In genomic region chr6:82997511-82998102, GRCm38 (mm10) we compare ENCODE assay signal across 9 mouse cellular contexts. TPM values are rescaled to one million over a fixed set of nuclear protein-coding genes. Genes with fewer than 3 reads are reported as not detected.
DNase-seq lines count a peak whose midpoint lies in the region; ATAC-seq and TF ChIP-seq lines count a peak whose summit lies in the region.
"Had no signal": no experiment of that assay in that cellular context is flagged by ENCODE, and none has a peak within 500 bp of the region (broad histone marks: within the 10 kb centered on the region; RNA-seq: fewer than 3 reads in every experiment).

No protein-coding gene starts in this region.

- ATAC-seq in intestine, embryonic 14.5 days (replicated peaks; ENCODE audit: low FRiP score, low TSS enrichment, low read depth) = no peak
- ATAC-seq in intestine, postnatal 0 days = no peak
- ATAC-seq in kidney, embryonic 15.5 days (replicated peaks; ENCODE audit: low FRiP score) = no peak; the same call in 1 of the 2 replicates

- WGBS in intestine, embryonic 14.5 days = 34% methylated on average over 7 of the region's 7 CpGs
- WGBS in intestine, postnatal 0 days = 35% methylated on average over 7 of the region's 7 CpGs
- 23% methylated on average over 7 of the region's 7 CpGs for WGBS in kidney, embryonic 15.5 days

- no peak overlapping the region for H3K9ac ChIP-seq in intestine, embryonic 14.5 days (ENCODE audit: low read length)
- no peak overlapping the region for H3K9ac ChIP-seq in intestine, postnatal 0 days (ENCODE audit: low read depth, low read length)
- H3K9ac ChIP-seq in kidney, embryonic 15.5 days = no peak overlapping the region

- H3K4me2 ChIP-seq in intestine, embryonic 14.5 days (ENCODE audit: low read length) = 0 out of 2 replicates have a peak overlapping the region, but pooled peaks have one; percentile 30
- H3K4me2 ChIP-seq in intestine, postnatal 0 days (replicated peaks; ENCODE audit: low read depth) = no peak overlapping the region
- peak overlapping the region; percentile 46; the same call in 1 of the 2 replicates for H3K4me2 ChIP-seq in kidney, embryonic 15.5 days

- no peaks in the 10 kb centered on the region for H3K9me3 ChIP-seq in intestine, embryonic 14.5 days (ENCODE audit: control insufficient read depth, low read length)
- no peaks in the 10 kb centered on the region for H3K9me3 ChIP-seq in intestine, postnatal 0 days (ENCODE audit: control insufficient read depth)
- H3K9me3 ChIP-seq in kidney, embryonic 15.5 days (replicated peaks) = no peaks in the 10 kb centered on the region
- H3K9me3 ChIP-seq: limb, embryonic 13.5 days had no signal

- H3K36me3 ChIP-seq in intestine, embryonic 14.5 days (ENCODE audit: control insufficient read depth, insufficient read depth, low read length) = no peaks in the 10 kb centered on the region
- no peaks in the 10 kb centered on the region for H3K36me3 ChIP-seq in intestine, postnatal 0 days (ENCODE audit: control insufficient read depth, insufficient read depth)
- H3K36me3 ChIP-seq in kidney, embryonic 15.5 days = no peaks in the 10 kb centered on the region
- H3K36me3 ChIP-seq: limb, embryonic 13.5 days had no signal

- H3K27ac ChIP-seq in intestine, embryonic 14.5 days (ENCODE audit: low read depth) = peak overlapping the region; percentile 33; the same call in 1 of the 2 replicates
- no peak overlapping the region; the same call in 1 of the 2 replicates for H3K27ac ChIP-seq in intestine, postnatal 0 days (ENCODE audit: low read depth, low read length)
- H3K27ac ChIP-seq in kidney, embryonic 15.5 days = peak overlapping the region; percentile 86
- H3K27ac ChIP-seq: limb, embryonic 13.5 days had no signal

- H3K27me3 ChIP-seq in intestine, embryonic 14.5 days (replicated peaks; ENCODE audit: control insufficient read depth, insufficient read depth, low read length) = no peaks in the 10 kb centered on the region
- no peaks in the 10 kb centered on the region for H3K27me3 ChIP-seq in intestine, postnatal 0 days (replicated peaks; ENCODE audit: control insufficient read depth, insufficient read depth, low read length)
- no peaks in the 10 kb centered on the region for H3K27me3 ChIP-seq in kidney, embryonic 15.5 days
- H3K27me3 ChIP-seq: limb, embryonic 13.5 days had no signal

- no peak for TF ChIP-seq CTCF in intestine, postnatal 0 days (IDR thresholded peaks at IDR 0.05; ENCODE audit: low read depth)

- H3K4me3 ChIP-seq in intestine, embryonic 14.5 days (ENCODE audit: low read depth, low read length) = no peak overlapping the region
- H3K4me3 ChIP-seq in intestine, postnatal 0 days (ENCODE audit: low read depth, low read length) = no peak overlapping the region
- 0 out of 2 replicates have a peak overlapping the region, but pooled peaks have one; percentile 4 for H3K4me3 ChIP-seq in kidney, embryonic 15.5 days (replicated peaks)

- H3K4me1 ChIP-seq in intestine, embryonic 14.5 days (replicated peaks; ENCODE audit: control insufficient read depth, insufficient read depth, low read length) = peaks cover 6% of the 10 kb centered on the region; the same call in 1 of the 2 replicates
- H3K4me1 ChIP-seq in intestine, postnatal 0 days (replicated peaks; ENCODE audit: control insufficient read depth, insufficient read depth, low read length) = no peaks in the 10 kb centered on the region
- peaks cover 19% of the 10 kb centered on the region for H3K4me1 ChIP-seq in kidney, embryonic 15.5 days

- DNase-seq in intestine, embryonic 14.5 days (ENCODE audit: low spot score) = no peak
- peak; percentile 39 for DNase-seq in adrenal gland, postnatal 10 days
- DNase-seq in frontal cortex, postnatal 10 days (ENCODE audit: low spot score in 2 of 2) = peak; percentile 24 to 33
- DNase-seq in lung, postnatal 14 days = peak; percentile 32
- no peak for DNase-seq in ovary, postnatal 36 days (ENCODE audit: low spot score)
- DNase-seq in thymus, postnatal 25 days = no peak

RNA-seq across cellular contexts. Expression of gene Dok1, which starts 35.7 kb away (rescaled TPM):
- 7.6 and 9.1 TPM in 2 replicates for polyA plus RNA-seq in intestine, embryonic 14.5 days (2014; fragmentation: Nextera tagmentation; extraction: Ambion mirVana)
- polyA plus RNA-seq in intestine, postnatal 0 days (2015; fragmentation: Nextera tagmentation; extraction: Ambion mirVana) = 7.7 and 8.8 TPM in 2 replicates
- total RNA-seq in adrenal gland, postnatal 10 days (2021) = 10 to 100 TPM in 1 of 2 experiments, 1 to 10 TPM in 1; 9.8 to 11.2 TPM
- 13.7 and 14.7 TPM in 2 replicates for polyA plus RNA-seq in kidney, embryonic 15.5 days (2015; fragmentation: Nextera tagmentation; extraction: Ambion mirVana)

RNA-seq across cellular contexts. Expression of gene Loxl3, which starts 36.4 kb away (rescaled TPM):
- polyA plus RNA-seq in intestine, embryonic 14.5 days (2014; fragmentation: Nextera tagmentation; extraction: Ambion mirVana) = 13.6 and 14.4 TPM in 2 replicates
- polyA plus RNA-seq in intestine, postnatal 0 days (2015; fragmentation: Nextera tagmentation; extraction: Ambion mirVana) = 4.1 and 4.7 TPM in 2 replicates
- 1 to 10 TPM; 4.8 to 6.0 TPM for total RNA-seq in adrenal gland, postnatal 10 days (2021)
- polyA plus RNA-seq in kidney, embryonic 15.5 days (2015; fragmentation: Nextera tagmentation; extraction: Ambion mirVana) = 18.0 and 21.6 TPM in 2 replicates

RNA-seq across cellular contexts. Expression of gene M1ap, which starts 50.9 kb away (rescaled TPM):
- polyA plus RNA-seq in intestine, embryonic 14.5 days (2014; fragmentation: Nextera tagmentation; extraction: Ambion mirVana) = 0.17 and 0.47 TPM in 2 replicates
- polyA plus RNA-seq in intestine, postnatal 0 days (2015; fragmentation: Nextera tagmentation; extraction: Ambion mirVana) = 0.16 TPM in 1 of 2 replicates, not detected in the other
- total RNA-seq in adrenal gland, postnatal 10 days (2021) = under 1 TPM; 0.36 to 0.39 TPM
- polyA plus RNA-seq in kidney, embryonic 15.5 days (2015; fragmentation: Nextera tagmentation; extraction: Ambion mirVana) = 0.24 and 0.43 TPM in 2 replicates

RNA-seq across cellular contexts. Expression of gene Aup1, which starts 56.7 kb away (rescaled TPM):
- polyA plus RNA-seq in intestine, embryonic 14.5 days (2014; fragmentation: Nextera tagmentation; extraction: Ambion mirVana) = 158 and 167 TPM in 2 replicates
- 191 and 210 TPM in 2 replicates for polyA plus RNA-seq in intestine, postnatal 0 days (2015; fragmentation: Nextera tagmentation; extraction: Ambion mirVana)
- 100 to 1,000 TPM; 143 to 149 TPM for total RNA-seq in adrenal gland, postnatal 10 days (2021)
- polyA plus RNA-seq in kidney, embryonic 15.5 days (2015; fragmentation: Nextera tagmentation; extraction: Ambion mirVana) = 196 and 221 TPM in 2 replicates

RNA-seq across cellular contexts. Expression of gene Htra2, which starts 57.5 kb away (rescaled TPM):
- 42.6 and 45.9 TPM in 2 replicates for polyA plus RNA-seq in intestine, embryonic 14.5 days (2014; fragmentation: Nextera tagmentation; extraction: Ambion mirVana)
- polyA plus RNA-seq in intestine, postnatal 0 days (2015; fragmentation: Nextera tagmentation; extraction: Ambion mirVana) = 22.7 and 24.0 TPM in 2 replicates
- 10 to 100 TPM; 53.4 to 60.5 TPM for total RNA-seq in adrenal gland, postnatal 10 days (2021)
- 83.9 and 87.5 TPM in 2 replicates for polyA plus RNA-seq in kidney, embryonic 15.5 days (2015; fragmentation: Nextera tagmentation; extraction: Ambion mirVana)

Comparison
In these comparisons a context has a peak if more than half of its experiments do, and no peak if none do; other contexts are left out.
1. DNase-seq: peak in adrenal gland, postnatal 10 days (single experiment), frontal cortex, postnatal 10 days (2 of 2) and lung, postnatal 14 days (single experiment); none in intestine, embryonic 14.5 days (single experiment), ovary, postnatal 36 days (single experiment) and thymus, postnatal 25 days (single experiment).